Mouse (Mus musculus): Measurements from ENCODE around the gene Smpd4. TPM values are rescaled to one million over a fixed set of nuclear protein-coding genes. Genes with fewer than 3 reads are reported as not detected.

Gene Smpd4
- polyA plus RNA-seq (2017; shearing (Covaris generic)): 31.1 TPM

DNA sequence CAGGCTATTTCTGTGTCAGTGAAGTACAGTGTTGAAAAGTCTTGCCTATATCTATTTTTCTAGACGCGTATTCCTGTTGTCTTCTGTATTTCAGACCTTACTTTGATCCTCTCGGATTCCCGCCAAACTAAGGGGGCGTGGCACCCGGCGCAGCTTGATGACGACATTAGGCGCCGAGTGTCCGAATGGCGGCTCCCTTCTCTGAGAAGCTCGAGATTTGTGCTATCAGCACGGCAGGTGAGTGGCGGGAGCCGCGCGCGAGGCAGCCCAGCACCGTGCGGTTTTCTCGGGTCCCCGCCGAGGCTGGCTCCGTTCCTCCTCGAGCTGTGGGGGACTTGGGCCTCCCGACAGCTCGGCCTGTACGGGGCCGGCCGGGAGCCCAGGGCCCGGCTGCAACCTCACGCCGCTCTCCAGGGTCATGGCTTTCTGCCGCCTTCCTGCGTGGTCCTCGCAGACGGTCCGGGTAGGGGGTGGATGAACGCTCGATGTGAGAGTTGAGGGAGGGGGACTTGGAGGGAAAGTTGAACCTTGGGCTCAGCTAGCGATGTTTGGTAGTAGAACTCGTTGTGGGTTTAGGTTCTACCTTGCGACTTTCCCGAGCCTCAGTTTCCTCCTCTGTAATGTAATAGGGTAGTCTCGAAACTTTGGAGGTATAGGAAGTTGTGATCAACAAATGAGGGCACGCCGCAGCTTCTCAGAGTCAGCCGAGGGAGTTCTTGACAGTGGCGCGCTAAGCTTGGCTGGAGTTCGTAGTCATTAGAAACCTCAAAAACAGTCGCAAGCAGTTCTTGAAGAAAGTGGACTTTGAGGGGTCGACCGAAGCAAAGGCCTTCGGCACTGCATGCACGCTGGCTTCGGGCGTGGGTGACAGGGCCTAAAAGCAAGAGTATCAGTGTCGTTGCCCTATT lies at the start of gene Smpd4:
Smpd4 (plus strand) TSS at position 157 of the 908 bp plus-strand sequence.

GRCm38 (mm10) chr16:17583064-17583463 lies 36.1 kb upstream of the Smpd4 start, which contains the start of gene Slc7a4:
Gene Slc7a4, minus strand, starts transcription at chr16:17583214.

GRCm38 (mm10) chr16:17646310-17647114 lies 27.4 kb downstream of the Smpd4 start, which contains the start of gene Ccdc74a:
Gene Ccdc74a, plus strand, starts transcription at chr16:17646470.

Other genes with a start within 250 kb of the Smpd4 start
- 21.0 TPM for gene Snap29, start 213.4 kb upstream of the Smpd4 start, polyA plus RNA-seq (2017; shearing (Covaris generic))
- 39.0 TPM for gene Pi4ka, start 213.0 kb upstream of the Smpd4 start, polyA plus RNA-seq (2017; shearing (Covaris generic))
- 90.5 TPM for gene Crkl, start 167.4 kb upstream of the Smpd4 start, polyA plus RNA-seq (2017; shearing (Covaris generic))
- gene Aifm3, start 129.7 kb upstream of the Smpd4 start, polyA plus RNA-seq (2017; shearing (Covaris generic)): not detected
- 80.6 TPM for gene Lztr1, start 110.7 kb upstream of the Smpd4 start, polyA plus RNA-seq (2017; shearing (Covaris generic))
- gene Thap7, start 88.2 kb upstream of the Smpd4 start, polyA plus RNA-seq (2017; shearing (Covaris generic)): 83.2 TPM
- gene Lrrc74b, start 58.1 kb upstream of the Smpd4 start, polyA plus RNA-seq (2017; shearing (Covaris generic)): not detected
- not detected for gene P2rx6, start 57.5 kb upstream of the Smpd4 start, polyA plus RNA-seq (2017; shearing (Covaris generic))
- 4.0 TPM for gene Slc7a4, start 36.1 kb upstream of the Smpd4 start, polyA plus RNA-seq (2017; shearing (Covaris generic))
- gene Ccdc74a, start 27.1 kb downstream of the Smpd4 start, polyA plus RNA-seq (2017; shearing (Covaris generic)): 0.54 TPM
- gene Med15, start 113.5 kb downstream of the Smpd4 start, polyA plus RNA-seq (2017; shearing (Covaris generic)): 201 TPM
- gene Klhl22, start 140.3 kb downstream of the Smpd4 start, polyA plus RNA-seq (2017; shearing (Covaris generic)): 18.3 TPM
- not detected for gene Scarf2, start 177.9 kb downstream of the Smpd4 start, polyA plus RNA-seq (2017; shearing (Covaris generic))
- not detected for gene B830017H08Rik, start 213.8 kb downstream of the Smpd4 start, polyA plus RNA-seq (2017; shearing (Covaris generic))
- gene Car15, start 219.0 kb downstream of the Smpd4 start, polyA plus RNA-seq (2017; shearing (Covaris generic)): 2.0 TPM

Data from inflammation-experienced regulatory T-cells, adult 16 weeks (primary cell).